Mouse (Mus musculus): ENCODE data around the gene Polr3f.

The Polr3f gene

DNA sequence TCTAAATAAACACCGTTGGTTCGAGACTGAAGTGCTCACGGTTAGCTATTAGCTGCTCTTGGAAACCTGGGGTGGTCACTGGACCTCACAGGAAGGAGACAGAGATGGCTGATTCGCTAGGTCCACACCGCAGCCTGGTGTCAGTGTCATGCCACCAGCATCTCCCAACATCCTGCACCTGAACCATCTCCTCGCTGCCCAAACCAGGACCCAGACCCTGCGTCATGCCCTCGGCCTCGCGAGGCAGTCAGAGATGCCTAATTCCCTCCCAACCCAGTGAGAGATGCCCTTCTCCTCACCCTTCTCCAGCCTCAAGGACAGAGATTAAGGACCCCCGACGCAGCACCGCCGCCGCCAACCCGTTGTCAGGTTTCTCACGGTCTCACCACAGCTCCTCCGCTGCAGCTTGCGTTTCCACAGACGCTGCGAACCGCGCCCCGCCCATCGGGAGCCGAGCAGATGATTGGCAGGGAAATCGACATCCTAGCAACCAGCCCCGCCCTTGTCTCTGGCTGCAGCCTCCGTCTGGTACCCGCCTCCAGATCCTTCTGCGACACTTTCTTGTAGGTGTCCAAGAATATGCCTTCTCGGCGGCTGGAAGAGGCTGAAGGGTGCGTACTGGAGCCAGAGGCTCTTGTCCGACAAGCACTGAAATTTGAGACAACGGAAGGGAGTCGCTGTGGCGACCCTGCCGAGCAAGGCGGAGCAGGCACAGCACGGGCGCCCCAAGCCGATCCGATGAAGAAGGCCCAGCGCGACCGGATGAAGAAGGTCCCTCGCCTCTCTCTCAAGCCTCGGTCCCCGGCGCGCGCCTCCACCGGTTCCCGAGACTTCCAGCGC lies at the start of gene Polr3f, which contains the start of gene Dzank1:
Polr3f (plus strand) TSS at position 738 of the 840 bp plus-strand sequence.
Dzank1 (minus strand) TSS at position 434 of the 840 bp plus-strand sequence.
- DNase-seq = peak; percentile 97

DNA sequence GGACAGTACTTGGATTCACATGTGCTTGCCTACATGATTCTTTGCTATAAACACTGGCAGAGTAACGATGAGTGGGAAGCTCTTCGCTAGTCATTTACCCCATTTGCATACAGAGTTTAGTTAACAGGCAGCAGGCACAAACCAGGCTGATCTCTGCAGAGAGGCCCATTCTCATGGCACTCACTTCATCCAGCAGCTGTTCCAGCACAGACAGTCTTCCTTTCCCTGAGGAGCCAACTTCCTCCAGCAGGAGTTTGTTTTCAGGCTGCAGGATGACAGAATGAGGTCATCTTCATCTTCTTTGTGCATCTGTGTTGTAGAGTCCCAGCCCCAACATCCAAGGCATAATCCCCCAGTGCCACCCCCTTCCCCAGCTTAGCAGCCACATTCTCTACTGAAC lies 48.1 kb upstream of the Polr3f start:
- DNase-seq = peak; percentile 68

DNA sequence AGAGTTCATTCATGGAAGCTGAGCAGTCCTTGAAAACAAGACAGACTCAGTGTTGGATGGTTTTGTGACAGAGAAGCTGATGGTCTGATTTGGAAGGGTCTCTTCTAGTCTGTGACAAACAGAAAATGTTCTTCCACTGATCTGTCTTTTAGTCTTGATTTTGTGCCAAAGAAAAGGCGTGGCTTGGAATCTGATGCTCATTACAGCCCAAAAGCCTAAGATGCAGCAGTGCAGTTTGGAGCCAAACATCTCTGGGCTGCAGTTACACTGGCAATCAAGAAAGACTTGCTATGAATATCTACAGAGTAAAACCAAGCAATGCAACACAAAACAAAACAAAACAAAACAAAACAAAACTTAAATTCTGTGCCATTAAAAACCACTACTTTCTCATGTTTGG lies 43.4 kb upstream of the Polr3f start:
- DNase-seq = no peak

DNA sequence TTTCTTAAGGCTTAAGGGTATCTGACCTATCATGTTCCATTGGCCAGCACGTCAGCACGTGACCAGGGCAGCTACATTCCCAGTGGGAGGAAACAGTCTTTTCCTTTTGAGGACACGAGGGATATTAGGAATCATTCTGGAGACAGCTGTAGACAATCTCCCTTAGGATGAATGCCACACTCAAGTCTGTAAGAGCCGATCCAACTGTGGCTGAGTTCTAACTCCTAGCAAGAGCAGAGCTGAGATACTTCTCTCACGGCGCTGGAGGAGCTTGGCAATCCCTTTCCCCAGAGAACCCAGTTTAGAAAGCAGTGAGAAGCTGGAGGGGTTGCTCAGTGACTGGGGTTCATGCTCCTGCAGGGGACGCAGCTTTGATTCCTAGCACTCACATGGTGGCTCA lies 42.1 kb upstream of the Polr3f start:
- no peak for DNase-seq

DNA sequence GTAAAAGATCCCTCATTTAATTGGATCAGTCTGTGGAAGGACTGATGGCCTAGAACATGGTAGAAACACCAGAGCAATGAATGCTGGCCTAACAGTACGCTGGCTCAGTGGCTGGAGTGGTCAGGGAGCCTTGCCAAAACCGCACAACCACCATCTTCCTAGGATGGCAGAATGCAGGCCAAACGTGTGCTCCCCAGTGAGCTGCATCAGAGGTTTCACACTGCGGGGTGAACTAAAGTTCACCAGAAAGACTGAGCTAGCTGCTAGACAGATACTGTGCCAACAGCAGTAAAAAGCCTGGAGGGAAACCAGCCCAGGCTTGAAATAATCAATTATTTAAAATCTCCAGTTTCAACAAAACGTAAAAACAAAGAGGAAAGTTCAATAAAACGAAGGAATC lies 40.0 kb upstream of the Polr3f start:
- DNase-seq = no peak

DNA sequence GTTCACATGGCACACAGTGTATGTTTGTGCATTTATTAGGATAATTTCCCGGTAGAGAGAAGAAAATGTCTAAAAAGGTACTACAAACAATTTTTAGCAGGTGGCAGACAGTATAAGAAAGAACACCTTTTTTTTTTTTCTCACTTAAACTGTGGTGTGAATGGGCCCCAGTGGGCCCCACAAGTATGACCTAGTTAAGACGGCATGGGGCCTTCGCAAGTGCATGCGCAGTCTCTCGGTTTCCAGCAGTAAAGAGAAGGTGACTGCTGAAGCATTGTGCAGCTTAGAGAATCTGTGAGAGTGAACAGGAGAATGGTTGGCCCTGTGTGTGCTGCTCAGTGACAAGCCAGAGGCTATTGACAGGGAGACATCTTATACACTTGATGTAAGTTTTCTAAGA lies 38.2 kb upstream of the Polr3f start:
- no peak for DNase-seq

DNA sequence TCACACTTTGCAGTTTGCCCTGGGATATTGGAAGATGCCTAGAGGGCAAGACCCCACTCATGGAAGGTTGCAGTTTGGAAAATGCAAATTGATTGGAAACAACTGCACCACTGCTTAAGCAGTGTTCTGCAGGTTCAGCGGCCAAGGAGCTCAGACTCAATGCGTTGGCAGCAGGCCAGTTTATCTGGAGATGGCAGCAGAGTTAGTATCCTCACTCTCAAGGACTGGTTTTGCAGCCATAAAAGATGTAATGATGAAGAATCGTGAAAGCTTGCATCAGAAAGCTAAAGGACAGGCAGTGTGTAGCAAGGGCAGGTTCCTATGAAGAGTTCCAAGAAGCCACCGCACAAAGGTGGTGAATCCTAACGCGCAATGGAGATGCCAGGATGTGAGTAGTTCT lies 25.4 kb upstream of the Polr3f start:
- DNase-seq = no peak

DNA sequence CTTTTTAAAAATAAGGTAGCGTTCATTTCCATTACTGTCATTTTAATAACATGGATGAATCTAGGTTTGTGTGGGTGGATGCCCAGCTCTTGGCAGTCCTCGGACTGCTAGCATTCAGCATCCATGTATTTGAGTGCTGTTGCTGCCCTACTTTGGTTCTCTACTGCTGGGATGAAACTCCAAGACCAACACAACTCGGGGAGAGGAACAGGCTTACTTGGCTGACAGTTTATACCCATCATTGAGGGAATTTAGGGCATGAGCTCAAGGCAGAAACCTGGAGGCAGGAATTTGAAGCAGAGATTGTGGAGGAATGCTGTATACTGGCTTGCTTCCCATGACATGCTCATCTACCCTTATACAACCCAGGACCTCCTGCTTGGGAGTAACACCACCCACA lies 12.9 kb upstream of the Polr3f start:
- no peak for DNase-seq

GRCm38 (mm10) chr2:144519772-144520171 lies 7.7 kb upstream of the Polr3f start:
- DNase-seq = no peak

- peak; percentile 30 for DNase-seq
Observed at GRCm38 (mm10) chr2:144525856-144526255, 1.7 kb upstream of the Polr3f start.

- DNase-seq = no peak
Observed at GRCm38 (mm10) chr2:144527821-144528174, 280 bp downstream of the Polr3f start.

- DNase-seq = no peak
Observed at GRCm38 (mm10) chr2:144537123-144537522, 9.6 kb downstream of the Polr3f start.

- no peak for DNase-seq
Observed at GRCm38 (mm10) chr2:144541246-144541645, 13.7 kb downstream of the Polr3f start.

GRCm38 (mm10) chr2:144543670-144544069 lies 16.2 kb downstream of the Polr3f start:
- DNase-seq = no peak

DNA sequence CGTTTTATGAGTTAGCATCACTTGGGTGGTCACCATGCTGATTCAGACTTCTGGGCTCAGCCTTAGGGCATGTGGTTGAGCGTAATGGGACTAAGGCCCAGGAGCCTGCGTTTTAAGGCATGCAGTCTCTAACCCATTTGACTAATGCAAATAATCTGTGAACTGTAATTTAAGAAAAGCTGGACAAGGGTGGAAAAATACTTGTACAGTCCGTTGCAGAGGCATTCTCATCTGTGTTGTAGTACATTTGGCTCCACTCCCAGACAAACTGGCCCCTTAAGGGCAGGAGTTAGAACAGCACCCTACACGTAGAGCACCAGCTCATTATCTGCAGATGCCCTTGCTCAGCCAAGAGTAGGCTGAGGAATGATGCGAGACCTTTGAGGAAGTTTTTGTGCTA lies 17.1 kb downstream of the Polr3f start:
- no peak for DNase-seq

DNA sequence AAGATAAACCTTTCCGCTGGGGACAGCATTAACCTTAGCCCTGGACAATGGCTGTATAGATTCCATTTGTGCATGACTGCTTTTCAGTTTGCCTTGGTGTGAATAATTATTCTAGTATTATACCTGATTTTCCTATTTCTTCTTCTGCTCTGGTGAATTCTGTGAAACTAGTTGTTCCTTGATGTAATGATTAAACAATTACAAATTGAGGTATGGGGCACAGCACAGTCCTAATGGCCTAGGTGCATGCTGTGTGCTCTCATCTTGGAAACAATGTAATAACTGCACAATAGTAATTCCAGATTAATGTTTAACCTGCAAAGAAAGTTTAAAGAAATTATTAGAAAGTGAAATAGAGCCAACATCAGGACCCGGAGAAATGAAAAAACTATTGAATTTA lies 17.5 kb downstream of the Polr3f start:
- DNase-seq = no peak

DNA sequence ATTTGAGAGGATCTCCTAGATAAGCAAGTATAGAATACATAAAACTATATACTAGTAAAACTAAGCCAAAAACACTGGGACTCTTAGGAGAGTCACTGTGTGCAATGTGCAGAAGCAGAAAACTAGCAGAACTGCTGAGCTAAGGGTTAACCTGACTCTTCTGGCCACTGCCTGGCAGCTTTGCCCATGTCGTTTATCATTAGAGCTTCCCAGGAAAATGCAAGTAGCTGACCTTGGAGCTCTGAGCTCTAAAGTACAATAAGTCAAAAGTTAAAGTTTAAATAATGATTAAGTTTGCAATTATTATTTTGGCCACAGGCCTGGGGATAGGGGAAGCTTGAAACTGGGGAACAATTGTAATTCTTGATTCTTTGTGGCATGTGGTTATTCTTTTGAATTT lies 18.0 kb downstream of the Polr3f start:
- no peak for DNase-seq

GRCm38 (mm10) chr2:144547559-144547958 lies 20.0 kb downstream of the Polr3f start:
- no peak for DNase-seq

- peak; percentile 75 for DNase-seq
Observed at GRCm38 (mm10) chr2:144550529-144550928, 23.0 kb downstream of the Polr3f start, which contains the start of gene Rbbp9. Rbbp9 (minus strand) TSS chr2:144550869.

DNA sequence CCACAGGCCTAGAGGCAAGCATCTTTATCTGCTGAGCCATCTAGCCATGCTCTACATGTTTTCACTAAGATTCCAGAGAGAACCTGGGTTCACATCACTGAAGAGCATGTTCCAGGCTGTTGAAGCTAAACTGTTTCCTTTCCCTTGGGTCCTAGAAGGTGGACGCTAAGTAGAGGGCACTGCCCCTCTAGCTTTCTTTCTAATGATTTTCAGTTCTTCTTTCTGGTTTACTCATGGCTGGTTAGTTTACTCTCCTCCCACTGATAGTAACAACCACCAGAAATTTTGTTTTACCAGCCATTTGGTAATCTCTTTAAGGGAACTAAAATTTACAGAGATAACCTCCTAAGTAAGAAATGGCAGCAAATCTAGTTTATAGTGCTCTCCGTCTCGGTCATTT lies 26.4 kb downstream of the Polr3f start:
- no peak for DNase-seq

- DNase-seq = no peak
Observed at GRCm38 (mm10) chr2:144555286-144555819, 27.8 kb downstream of the Polr3f start.

GRCm38 (mm10) chr2:144555820-144556552 lies 28.5 kb downstream of the Polr3f start, which contains the start of gene Sec23b:
Sec23b (plus strand) TSS chr2:144556229.
- peak; percentile 97 for DNase-seq

DNA sequence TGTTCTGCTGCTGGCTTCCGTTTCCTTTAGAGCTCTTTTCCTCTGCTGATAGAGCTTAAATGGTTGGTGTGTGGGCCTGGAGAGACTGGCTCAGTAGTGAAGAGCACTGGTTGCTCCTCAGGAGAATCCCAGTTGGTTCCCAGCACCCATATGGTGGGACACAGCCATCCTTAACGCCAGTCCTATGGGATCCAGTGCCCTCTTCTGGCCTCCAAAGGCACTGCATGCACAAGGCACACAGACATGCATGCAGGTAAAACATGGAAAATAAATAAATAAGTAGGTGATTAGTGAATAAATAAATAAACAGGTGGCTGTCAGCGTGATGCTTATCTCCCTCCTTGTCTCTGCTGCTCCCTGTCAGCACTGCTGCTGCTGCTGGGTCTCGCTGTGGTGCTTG lies 61.2 kb downstream of the Polr3f start:
- DNase-seq = no peak

Data from layer of hippocampus, adult 9-11 months (tissue).